Mouse (Mus musculus) liver, postnatal 0 days (tissue): ENCODE measurements around the gene Acad10.
"Not testable (repeated sequence)": the region's sequence is repeated elsewhere in the genome, so short reads cannot be mapped to it uniquely, and the experiment has no call there.

Experiments used
- CTCF ChIP-seq: sonication (generic); IDR thresholded peaks from 2 replicates; pipeline ENCODE4 v1.5.1; 2016; ENCODE audit warnings: antibody characterized with exemption, low read depth
- EP300 ChIP-seq: IDR thresholded peaks from 2 replicates; pipeline ENCODE4 v1.6.1; 2016; ENCODE audit warnings: antibody characterized with exemption, low read depth, mild to moderate bottlenecking

GRCm38 (mm10) chr5:121691436-121691835 lies 31.1 kb upstream of the Acad10 start:
- not testable (repeated sequence) for TF ChIP-seq EP300, CTCF
